Mouse (Mus musculus): ENCODE measurements at regions not wholly inside any gene's neighbourhood (a gene's known extent, or its start where the extent isn't known, plus 50 kb on each side); places are given as distances from the start of the nearest gene placed in this dataset.

DNA sequence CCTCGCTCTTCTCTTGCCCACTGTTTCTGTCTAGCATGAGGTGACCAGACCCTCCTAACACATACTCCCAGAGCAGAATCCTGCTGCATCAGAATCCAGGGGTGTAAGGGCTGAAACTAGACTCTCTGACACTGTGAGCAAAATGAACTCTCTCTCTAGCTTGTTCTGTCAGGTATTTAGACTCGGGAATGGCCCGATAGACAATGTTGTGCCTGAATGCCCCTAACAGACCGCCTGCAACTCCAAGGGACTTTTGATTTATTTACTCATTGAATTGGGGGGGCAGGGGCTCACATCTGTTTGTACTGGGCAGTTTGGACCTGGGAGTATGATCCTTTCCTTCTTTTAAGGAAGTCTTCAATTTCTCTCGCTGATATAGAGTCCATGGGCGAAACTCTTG is 469.3 kb upstream of the Trpc7 start:
- Histone ChIP-seq H3K9ac (ENCODE audit: low read depth, low read length) (no peak overlapping the region), H3K4me3 (ENCODE audit: low read depth, low read length) (no peak overlapping the region), H3K9me3 (ENCODE audit: control insufficient read depth) (no peaks in the 10 kb centered on the region), H3K4me2 (replicated peaks; ENCODE audit: low read depth) (no peak overlapping the region), H3K27me3 (replicated peaks; ENCODE audit: control insufficient read depth, insufficient read depth, low read length) (no peaks in the 10 kb centered on the region), H3K36me3 (ENCODE audit: control insufficient read depth, insufficient read depth) (no peaks in the 10 kb centered on the region), H3K27ac (ENCODE audit: low read depth, low read length) (no peak overlapping the region), H3K4me1 (replicated peaks; ENCODE audit: control insufficient read depth, insufficient read depth, low read length) (no peaks in the 10 kb centered on the region)
- no peak for TF ChIP-seq CTCF (IDR thresholded peaks at IDR 0.05; ENCODE audit: low read depth)
- ATAC-seq: no peak
- 81% methylated on average over 6 of the region's 6 CpGs for WGBS

GRCm38 (mm10) chr13:57364396-57364795 is 468.6 kb upstream of the Trpc7 start:
- TF ChIP-seq CTCF (IDR thresholded peaks at IDR 0.05; ENCODE audit: low read depth): no peak
- Histone ChIP-seq H3K9me3 (ENCODE audit: control insufficient read depth) (no peaks in the 10 kb centered on the region), H3K9ac (ENCODE audit: low read depth, low read length) (no peak overlapping the region), H3K4me3 (ENCODE audit: low read depth, low read length) (no peak overlapping the region), H3K27ac (ENCODE audit: low read depth, low read length) (no peak overlapping the region), H3K4me2 (replicated peaks; ENCODE audit: low read depth) (no peak overlapping the region), H3K27me3 (replicated peaks; ENCODE audit: control insufficient read depth, insufficient read depth, low read length) (no peaks in the 10 kb centered on the region), H3K36me3 (ENCODE audit: control insufficient read depth, insufficient read depth) (no peaks in the 10 kb centered on the region), H3K4me1 (replicated peaks; ENCODE audit: control insufficient read depth, insufficient read depth, low read length) (no peaks in the 10 kb centered on the region)
- ATAC-seq: no peak
- WGBS: 99% methylated on average over 2 of the region's 2 CpGs

DNA sequence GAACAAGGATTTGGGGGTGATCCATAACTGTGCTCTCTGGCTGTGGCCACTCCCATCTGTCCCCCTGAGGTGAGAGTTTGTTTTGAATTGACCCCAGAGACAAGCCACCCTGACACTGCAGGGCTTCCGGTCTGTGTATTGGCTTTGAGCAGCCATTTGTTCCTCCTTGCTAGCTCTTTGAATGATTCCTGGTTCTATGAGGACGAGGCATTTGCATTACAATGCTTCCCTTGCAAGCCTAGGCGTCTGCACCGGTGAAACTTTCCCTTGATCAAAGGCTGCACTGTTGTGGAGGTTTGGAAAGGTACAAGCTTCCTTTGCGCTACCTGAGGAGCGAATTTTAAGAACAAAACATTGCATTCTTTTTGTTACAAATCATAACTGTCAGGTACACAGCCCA is 466.8 kb upstream of the Trpc7 start:
- Histone ChIP-seq H3K27ac (ENCODE audit: low read depth, low read length) (no peak overlapping the region), H3K27me3 (replicated peaks; ENCODE audit: control insufficient read depth, insufficient read depth, low read length) (no peaks in the 10 kb centered on the region), H3K4me3 (ENCODE audit: low read depth, low read length) (no peak overlapping the region), H3K36me3 (ENCODE audit: control insufficient read depth, insufficient read depth) (no peaks in the 10 kb centered on the region), H3K9ac (ENCODE audit: low read depth, low read length) (no peak overlapping the region), H3K4me1 (replicated peaks; ENCODE audit: control insufficient read depth, insufficient read depth, low read length) (no peaks in the 10 kb centered on the region), H3K4me2 (replicated peaks; ENCODE audit: low read depth) (no peak overlapping the region), H3K9me3 (ENCODE audit: control insufficient read depth) (no peaks in the 10 kb centered on the region)
- TF ChIP-seq CTCF (IDR thresholded peaks at IDR 0.05; ENCODE audit: low read depth): no peak
- no peak for ATAC-seq
- 27% methylated on average over 6 of the region's 6 CpGs for WGBS

DNA sequence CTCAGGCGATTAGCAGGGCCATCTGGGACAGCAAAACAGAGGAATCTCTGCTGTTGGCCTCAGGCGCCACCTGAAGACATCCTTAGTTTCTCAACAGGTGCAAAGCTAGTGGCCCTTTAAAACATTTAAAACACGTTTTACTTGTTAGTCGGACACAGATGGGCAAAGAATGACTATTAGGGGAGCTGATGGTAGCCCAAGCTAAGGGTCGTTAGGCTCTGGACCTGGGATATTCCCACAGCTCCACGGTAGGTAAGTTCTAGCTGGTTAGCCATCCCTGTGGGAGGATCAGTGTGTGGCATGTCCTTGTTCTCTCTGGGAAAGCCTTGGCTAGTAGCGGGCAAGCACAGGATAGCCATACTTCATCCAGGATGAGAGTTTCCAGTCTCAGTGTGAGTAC is 465.5 kb upstream of the Trpc7 start:
- Histone ChIP-seq H3K27ac (ENCODE audit: low read depth, low read length) (no peak overlapping the region), H3K4me2 (replicated peaks; ENCODE audit: low read depth) (no peak overlapping the region), H3K9me3 (ENCODE audit: control insufficient read depth) (no peaks in the 10 kb centered on the region), H3K4me3 (ENCODE audit: low read depth, low read length) (no peak overlapping the region), H3K36me3 (ENCODE audit: control insufficient read depth, insufficient read depth) (no peaks in the 10 kb centered on the region), H3K9ac (ENCODE audit: low read depth, low read length) (no peak overlapping the region), H3K27me3 (replicated peaks; ENCODE audit: control insufficient read depth, insufficient read depth, low read length) (no peaks in the 10 kb centered on the region), H3K4me1 (replicated peaks; ENCODE audit: control insufficient read depth, insufficient read depth, low read length) (no peaks in the 10 kb centered on the region)
- no peak for TF ChIP-seq CTCF (IDR thresholded peaks at IDR 0.05; ENCODE audit: low read depth)
- no peak for ATAC-seq
- 85% methylated on average over 7 of the region's 7 CpGs for WGBS

GRCm38 (mm10) chr13:57354606-57355005 is 458.8 kb upstream of the Trpc7 start:
- Histone ChIP-seq H3K4me1 (replicated peaks; ENCODE audit: control insufficient read depth, insufficient read depth, low read length) (no peaks in the 10 kb centered on the region), H3K4me2 (replicated peaks; ENCODE audit: low read depth) (no peak overlapping the region), H3K27ac (ENCODE audit: low read depth, low read length) (no peak overlapping the region), H3K9ac (ENCODE audit: low read depth, low read length) (no peak overlapping the region), H3K4me3 (ENCODE audit: low read depth, low read length) (no peak overlapping the region), H3K27me3 (replicated peaks; ENCODE audit: control insufficient read depth, insufficient read depth, low read length) (no peaks in the 10 kb centered on the region), H3K36me3 (ENCODE audit: control insufficient read depth, insufficient read depth) (no peaks in the 10 kb centered on the region), H3K9me3 (ENCODE audit: control insufficient read depth) (no peaks in the 10 kb centered on the region)
- no peak for ATAC-seq
- 78% methylated on average over 7 of the region's 7 CpGs for WGBS
- no peak for TF ChIP-seq CTCF (IDR thresholded peaks at IDR 0.05; ENCODE audit: low read depth)

- Histone ChIP-seq H3K27me3 (replicated peaks; ENCODE audit: control insufficient read depth, insufficient read depth, low read length) (no peaks in the 10 kb centered on the region), H3K9me3 (ENCODE audit: control insufficient read depth) (no peaks in the 10 kb centered on the region), H3K4me3 (ENCODE audit: low read depth, low read length) (no peak overlapping the region), H3K9ac (ENCODE audit: low read depth, low read length) (no peak overlapping the region), H3K36me3 (ENCODE audit: control insufficient read depth, insufficient read depth) (no peaks in the 10 kb centered on the region), H3K4me2 (replicated peaks; ENCODE audit: low read depth) (no peak overlapping the region), H3K27ac (ENCODE audit: low read depth, low read length) (no peak overlapping the region), H3K4me1 (replicated peaks; ENCODE audit: control insufficient read depth, insufficient read depth, low read length) (no peaks in the 10 kb centered on the region)
- 52% methylated on average over 3 of the region's 3 CpGs for WGBS
- ATAC-seq: no peak
- no peak for TF ChIP-seq CTCF (IDR thresholded peaks at IDR 0.05; ENCODE audit: low read depth)
Measured at GRCm38 (mm10) chr13:57353976-57354375, 458.2 kb upstream of the Trpc7 start.

GRCm38 (mm10) chr13:57350828-57351227 is 455.0 kb upstream of the Trpc7 start:
- Histone ChIP-seq H3K9ac (ENCODE audit: low read depth, low read length) (no peak overlapping the region), H3K27ac (ENCODE audit: low read depth, low read length) (no peak overlapping the region), H3K9me3 (ENCODE audit: control insufficient read depth) (no peaks in the 10 kb centered on the region), H3K4me1 (replicated peaks; ENCODE audit: control insufficient read depth, insufficient read depth, low read length) (no peaks in the 10 kb centered on the region), H3K36me3 (ENCODE audit: control insufficient read depth, insufficient read depth) (no peaks in the 10 kb centered on the region), H3K4me3 (ENCODE audit: low read depth, low read length) (no peak overlapping the region), H3K4me2 (replicated peaks; ENCODE audit: low read depth) (no peak overlapping the region), H3K27me3 (replicated peaks; ENCODE audit: control insufficient read depth, insufficient read depth, low read length) (no peaks in the 10 kb centered on the region)
- 93% methylated on average over 2 of the region's 2 CpGs for WGBS
- no peak for ATAC-seq
- no peak for TF ChIP-seq CTCF (IDR thresholded peaks at IDR 0.05; ENCODE audit: low read depth)
